Mouse (Mus musculus) kidney, adult 2 months (tissue): ENCODE data around the gene Pid1.
"Not testable (repeated sequence)": the region's sequence is repeated elsewhere in the genome, so short reads cannot be mapped to it uniquely, and the experiment has no call there.

Experiments
- CTCF ChIP-seq: fragments of 200-500 bp; conservative IDR thresholded peaks from 2 replicates; pipeline ENCODE4 v1.5.1; 2011; ENCODE audit warnings: low read depth, mild to moderate bottlenecking, control low read depth, low read length, moderate library complexity, mixed read lengths; ENCODE audit not compliant: insufficient read depth, insufficient read length
- POLR2A ChIP-seq: fragments of 200-500 bp; IDR thresholded peaks from one replicate; pipeline ENCODE4 v1.6.1; 2011; ENCODE audit warnings: low read depth, low read length, control low read depth

- TF ChIP-seq CTCF, POLR2A: not testable (repeated sequence)
Observed at GRCm38 (mm10) chr1:84332797-84333196, 31.2 kb downstream of the Pid1 start.
